Mouse (Mus musculus) lung, postnatal 0 days (tissue): ENCODE data around the gene Cep63.

Experiments
- CTCF ChIP-seq: IDR thresholded peaks from 2 replicates; pipeline ENCODE4 v1.5.1; 2016; ENCODE audit warnings: antibody characterized with exemption, mild to moderate bottlenecking
- EP300 ChIP-seq: IDR thresholded peaks from 2 replicates; pipeline ENCODE4 v1.6.1; 2016; ENCODE audit warnings: antibody characterized with exemption, mild to moderate bottlenecking, control low read depth

DNA sequence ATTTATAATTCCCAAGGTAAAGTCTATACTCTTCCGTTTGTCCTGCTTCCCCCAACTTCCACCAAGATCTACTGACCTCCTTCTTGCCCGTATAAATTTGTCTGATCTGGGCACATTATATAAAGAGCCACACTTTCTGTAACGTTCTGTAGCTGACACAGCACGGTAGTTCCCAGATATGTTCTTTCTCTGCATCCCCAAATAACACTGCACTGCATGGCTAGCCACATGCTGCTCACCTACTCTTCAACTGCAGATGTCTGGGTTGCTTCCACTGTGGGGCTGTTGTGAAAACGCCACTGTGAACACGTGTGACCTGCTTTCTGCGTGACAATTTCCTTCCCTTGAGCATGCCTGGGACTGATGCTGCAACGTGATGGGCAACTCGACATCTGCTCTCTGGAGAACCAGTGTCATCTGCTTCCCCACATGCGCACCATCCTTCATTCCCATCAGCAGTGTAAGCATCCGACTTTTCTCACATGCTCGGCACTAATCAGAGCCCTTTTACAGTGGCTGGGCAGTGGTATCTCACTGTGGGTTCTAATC, 44.3 kb downstream of the Cep63 start:
- no peak for TF ChIP-seq CTCF
- no peak for TF ChIP-seq EP300
